Mouse (Mus musculus) brain, embryonic 14.5 days (tissue): ENCODE data around the gene Pxmp4. TPM values are rescaled to one million over a fixed set of nuclear protein-coding genes. Genes with fewer than 3 reads are reported as not detected.

Experiments
- DNase-seq: peaks from one replicate; pipeline ENCODE4 v3.0.0-alpha.2; 2011; ENCODE audit warnings: low read depth
- CTCF ChIP-seq: fragments of 200-500 bp; IDR thresholded peaks from 2 replicates; pipeline ENCODE4 v1.5.1; 2012; ENCODE audit warnings: inconsistent platforms, mild to moderate bottlenecking, moderate library complexity, borderline replicate concordance; ENCODE audit not compliant: insufficient read depth, insufficient read length; ENCODE audit errors: extremely low read depth
- POLR2A ChIP-seq: fragments of 200-500 bp; IDR thresholded peaks from 2 replicates; pipeline ENCODE4 v1.6.1; 2012; ENCODE audit warnings: mild to moderate bottlenecking, inconsistent platforms, borderline replicate concordance; ENCODE audit not compliant: poor library complexity, insufficient read depth, insufficient read length, severe bottlenecking; ENCODE audit errors: extremely low read depth
- polyA plus RNA-seq: library from polyadenylated mRNA; depleted of rRNA; stranded (reverse); fragments of >200 nt; gene quantifications from 2 replicates; pipeline ENCODE4 v1.2.3, GENCODE M21; 2012

Pxmp4 gene
- polyA plus RNA-seq, 1 experiment = 11.4 TPM

DNA sequence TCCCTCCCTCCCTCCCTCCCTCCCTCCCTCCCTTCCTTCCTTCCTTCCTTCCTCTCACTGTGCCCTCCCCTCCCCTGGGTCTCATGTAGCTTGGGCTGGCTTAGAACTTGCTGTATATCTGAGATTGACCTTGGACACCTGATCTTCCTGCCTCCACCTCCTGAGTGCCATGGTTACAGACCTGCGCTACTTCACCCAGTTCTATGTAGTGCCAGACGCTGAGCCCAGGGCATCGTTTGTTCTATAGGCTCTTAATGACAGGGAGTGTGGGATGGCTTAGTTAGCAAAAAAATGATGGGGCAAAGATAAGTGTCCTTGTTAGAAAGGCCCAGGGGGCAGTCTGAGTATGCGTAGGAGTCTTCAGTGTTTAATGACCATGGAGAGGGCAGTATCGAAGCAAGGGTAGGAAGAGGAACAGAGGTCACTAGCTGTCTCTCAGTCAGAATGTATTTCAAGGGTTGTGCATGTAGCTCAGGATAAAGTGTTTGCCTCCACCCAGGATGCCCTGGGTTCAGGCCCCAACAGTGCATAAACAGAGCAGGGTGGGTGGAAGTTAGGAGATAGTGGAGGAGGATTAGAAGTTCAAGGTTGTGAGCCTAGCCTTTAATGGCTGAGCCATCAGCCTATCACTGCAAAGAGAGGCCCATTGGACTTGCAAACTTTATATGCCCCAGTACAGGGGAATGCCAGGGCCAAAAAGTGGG, 29.7 kb upstream of the Pxmp4 start:
- TF ChIP-seq POLR2A (no peak), CTCF (no peak)
- no peak for DNase-seq

DNA sequence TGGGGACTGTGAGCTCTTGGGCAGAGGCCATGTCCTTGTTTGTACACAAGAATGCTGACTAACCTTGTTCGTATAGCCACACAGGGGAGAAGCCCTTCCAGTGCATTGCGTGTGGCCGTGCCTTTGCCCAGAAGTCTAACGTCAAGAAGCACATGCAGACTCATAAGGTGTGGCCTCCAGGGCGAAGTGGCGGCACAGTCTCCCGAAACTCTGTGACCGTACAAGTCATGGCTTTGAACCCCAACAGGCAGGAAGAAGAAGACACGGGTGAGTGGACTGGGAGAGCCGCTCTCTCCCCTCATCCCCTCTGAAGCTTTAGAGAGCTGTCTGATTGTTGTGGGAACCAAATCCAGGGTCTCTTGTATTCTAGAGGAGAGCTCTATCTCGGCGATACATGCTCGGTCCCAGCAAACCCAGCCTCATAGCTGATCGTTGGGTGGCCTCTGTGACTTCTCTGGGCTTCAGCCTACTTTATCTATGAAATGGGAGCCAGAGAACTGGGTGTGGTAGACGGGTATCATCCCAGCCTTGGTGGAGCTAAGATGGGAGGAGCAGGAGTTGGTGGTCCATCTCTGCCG, 28.8 kb upstream of the Pxmp4 start:
- no peak for DNase-seq
- TF ChIP-seq POLR2A (no peak), CTCF (no peak)

DNA sequence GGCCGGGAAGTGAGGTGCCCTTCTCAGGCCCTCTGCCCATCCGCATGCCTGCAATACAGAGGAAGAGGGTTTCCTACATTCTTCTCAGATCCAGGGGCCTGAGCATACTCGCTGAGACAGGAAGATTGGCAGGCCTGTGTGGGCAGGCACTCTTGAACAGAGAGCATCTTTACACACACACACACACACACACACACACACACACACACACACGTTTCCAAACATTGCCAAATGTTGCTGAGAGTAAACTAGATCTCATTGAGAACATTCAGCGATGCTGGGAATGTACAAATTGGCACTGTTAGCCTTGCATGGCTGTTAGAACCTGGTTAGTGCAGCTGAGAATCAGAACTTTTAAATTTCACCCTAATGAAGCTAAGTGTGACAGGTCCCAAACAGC, 27.0 kb upstream of the Pxmp4 start:
- no peak for TF ChIP-seq CTCF
- TF ChIP-seq POLR2A = no peak
- DNase-seq = no peak

DNA sequence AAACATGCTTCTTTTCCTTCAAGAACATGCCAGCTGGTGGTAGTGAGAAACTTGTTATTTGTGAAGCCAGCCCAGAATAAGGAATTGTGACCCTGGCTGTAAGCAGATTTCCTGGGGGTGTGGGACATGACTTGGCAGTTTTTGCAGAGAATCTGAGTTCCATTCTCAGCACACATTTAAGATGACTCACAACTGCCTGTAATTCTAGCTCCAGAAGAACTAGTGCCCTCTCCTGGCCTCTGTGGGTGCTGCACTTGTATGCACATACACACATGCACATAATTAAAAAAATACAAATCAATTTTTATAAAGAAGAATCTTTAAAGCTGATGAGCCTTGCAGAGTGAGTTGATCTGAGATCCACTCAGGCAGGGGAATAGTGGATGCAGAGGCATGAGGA, 20.6 kb upstream of the Pxmp4 start:
- peak; percentile 19; the same call in 1 of the 2 replicates for TF ChIP-seq CTCF
- TF ChIP-seq POLR2A = no peak

DNA sequence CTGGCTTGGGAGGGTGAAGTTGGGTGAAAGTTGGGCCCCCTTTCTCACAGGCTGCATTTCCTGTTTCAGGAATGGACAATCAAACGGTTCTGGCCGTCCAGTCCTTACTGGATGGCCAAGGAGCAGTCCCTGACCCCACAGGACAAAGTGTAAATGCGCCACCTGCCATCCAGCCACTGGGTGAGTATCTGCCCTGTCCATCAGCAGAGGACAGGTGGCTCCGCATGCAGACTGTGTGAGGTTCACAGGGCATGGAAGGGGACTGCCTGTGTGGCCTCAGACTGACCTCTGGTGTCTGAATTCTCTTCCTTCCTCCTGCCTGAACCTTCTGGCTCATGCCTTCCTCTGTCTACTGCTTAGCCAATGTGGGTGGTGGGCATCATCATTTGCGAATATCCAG, 18.2 kb upstream of the Pxmp4 start:
- TF ChIP-seq POLR2A = no peak
- TF ChIP-seq CTCF = no peak
- DNase-seq = no peak

More for the DNA sequence above, 20.6 kb upstream of the Pxmp4 start:
- DNase-seq = no peak

DNA sequence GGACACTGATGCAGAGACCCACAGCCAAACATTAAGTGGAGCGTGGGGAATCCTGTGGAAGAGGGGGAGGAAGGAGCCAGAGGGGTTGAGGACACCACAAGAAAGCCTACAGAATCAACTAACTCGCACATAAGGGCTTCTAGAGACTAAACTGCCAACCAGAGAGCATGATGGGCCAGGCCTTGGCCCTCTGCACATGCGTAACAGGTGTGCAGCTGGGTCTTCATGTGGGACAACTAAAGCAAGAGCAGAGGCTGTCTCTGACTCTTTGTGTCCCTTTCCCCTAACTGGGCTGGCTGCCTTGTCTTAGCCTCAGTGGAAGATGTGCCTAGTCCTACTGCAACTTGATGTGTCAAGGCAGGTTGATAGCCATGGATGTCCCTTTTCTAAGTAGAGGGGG, 13.6 kb upstream of the Pxmp4 start:
- TF ChIP-seq POLR2A (no peak), CTCF (no peak)
- DNase-seq = no peak

- TF ChIP-seq CTCF = no peak
- TF ChIP-seq POLR2A = no peak
- no peak for DNase-seq
Observed at GRCm38 (mm10) chr2:154615674-154616073, 12.2 kb upstream of the Pxmp4 start.

DNA sequence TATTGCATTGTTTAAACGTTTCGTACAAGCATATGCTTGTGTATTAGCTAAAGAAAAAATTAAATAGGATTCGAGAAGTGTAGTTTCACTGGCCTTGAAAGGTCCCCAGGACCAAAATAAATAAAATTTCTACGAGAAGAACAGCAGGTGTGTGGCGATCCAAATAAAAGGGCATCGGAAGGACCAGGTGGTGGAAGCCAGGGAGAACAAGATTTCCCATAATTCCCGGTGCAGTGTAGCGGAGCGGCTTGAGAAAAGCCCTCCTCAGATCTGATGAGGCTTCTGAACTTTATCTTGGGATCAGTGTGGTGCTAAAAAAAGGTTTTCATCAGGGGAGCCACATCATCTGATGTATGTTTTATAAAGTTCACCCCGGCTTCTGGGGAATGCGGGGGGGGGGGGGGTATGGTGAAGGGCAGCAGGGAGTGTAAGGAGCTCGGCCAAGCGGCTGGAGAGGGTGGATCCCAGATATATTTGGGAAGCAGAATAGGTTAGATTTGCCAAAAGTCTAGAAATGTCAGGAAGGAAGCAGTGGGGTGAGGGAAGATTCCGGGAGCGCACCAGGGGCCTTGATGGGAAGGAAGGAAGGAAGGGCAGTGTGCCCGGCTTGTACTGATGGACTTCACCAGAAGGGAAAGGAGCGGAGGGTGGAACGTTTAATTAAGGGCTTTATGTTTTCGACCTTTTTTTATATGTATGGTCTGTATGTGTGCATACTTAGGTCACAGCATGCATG, 11.5 kb upstream of the Pxmp4 start:
- TF ChIP-seq POLR2A (no peak), CTCF (no peak)
- peak; percentile 40 for DNase-seq

DNA sequence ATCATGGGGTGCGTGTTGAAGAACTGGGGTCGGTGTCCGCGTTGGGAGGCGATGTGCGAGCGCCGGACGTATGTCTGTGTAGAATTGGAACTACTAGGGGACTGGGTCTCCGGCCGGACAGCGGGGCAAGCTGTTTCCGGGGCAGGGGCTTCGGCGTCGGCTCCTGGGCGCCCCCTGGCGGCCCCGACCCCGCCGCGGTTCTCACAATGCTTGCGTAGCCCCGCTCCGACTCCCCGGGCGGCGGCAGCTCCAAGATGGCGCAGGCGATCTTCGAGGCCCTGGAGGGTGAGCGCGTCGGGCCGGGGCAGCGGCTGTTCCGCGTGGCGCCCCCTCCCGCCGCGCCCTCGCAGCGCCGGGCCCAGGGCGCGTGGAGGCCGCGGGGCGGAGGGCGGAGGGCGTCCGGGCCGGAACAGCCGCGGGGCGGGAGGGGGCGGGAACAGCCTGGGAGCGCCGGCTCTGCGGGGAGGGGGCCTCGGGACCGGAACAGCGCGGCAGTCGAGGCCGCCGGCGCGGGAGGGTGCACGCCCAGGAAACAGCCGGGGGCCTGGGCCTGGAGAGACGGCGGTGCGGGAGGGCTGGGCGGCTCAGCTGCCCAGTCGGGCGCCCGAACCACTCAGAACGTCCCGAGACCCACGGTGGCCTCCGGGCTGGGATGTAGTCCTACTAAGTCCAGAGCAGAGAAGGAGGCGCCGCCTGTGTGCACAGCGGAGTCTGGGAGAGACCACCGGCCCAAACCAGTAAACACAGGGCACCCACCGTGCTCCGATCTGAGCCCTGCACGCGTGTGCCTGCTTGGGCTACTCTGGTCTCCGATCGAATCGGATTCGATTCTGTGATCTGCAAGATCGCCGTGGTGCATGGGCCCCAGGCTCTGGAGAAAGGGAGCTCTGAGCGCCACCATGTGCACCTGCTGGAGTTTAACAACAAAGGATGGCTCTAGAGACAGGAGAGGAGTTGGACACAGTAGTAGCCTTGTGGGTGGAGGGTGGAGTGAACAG, 9.9 kb upstream of the Pxmp4 start, which contains the start of the genes Zfp341 and 4930519P11Rik:
Zfp341 (plus strand) TSS at position 180 of the 998 bp plus-strand sequence.
4930519P11Rik (minus strand) TSS at position 320 of the 998 bp plus-strand sequence.
- TF ChIP-seq CTCF (peak; percentile 81), POLR2A (peak; percentile 93)
- peak; percentile 97 for DNase-seq

DNA sequence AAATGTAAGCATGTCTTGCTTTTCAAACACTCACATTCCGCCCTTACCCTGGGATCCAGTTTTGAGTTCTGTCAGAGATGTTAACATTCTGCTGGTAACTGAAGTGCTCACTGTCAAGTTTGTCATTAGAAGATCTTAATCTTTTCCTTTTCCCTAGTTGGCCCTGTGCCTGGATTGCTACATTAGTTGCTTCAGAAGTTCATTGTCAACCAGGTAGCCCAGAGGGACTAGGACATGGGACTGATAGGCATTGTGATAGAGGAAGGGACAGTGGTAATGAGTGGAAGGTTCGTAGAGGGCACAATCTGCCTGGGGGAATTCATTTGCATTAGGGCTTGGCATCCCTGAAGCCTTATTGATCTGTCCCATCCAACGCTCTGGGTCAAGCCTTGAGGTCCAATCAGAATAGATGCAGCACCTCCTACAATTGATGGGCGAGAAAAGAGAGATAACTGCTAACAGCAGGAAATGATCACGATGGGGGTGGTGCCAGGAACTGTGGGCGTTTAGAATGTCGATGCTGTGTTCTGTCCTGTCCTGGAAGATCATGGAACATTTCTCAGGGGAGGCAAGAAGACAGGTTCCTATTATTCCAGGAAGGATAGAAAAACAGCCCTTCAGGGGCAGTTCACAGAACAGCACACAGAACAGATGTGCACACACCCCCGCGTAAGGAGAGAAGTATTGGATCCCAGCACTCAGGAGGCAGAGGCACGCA, 5.7 kb upstream of the Pxmp4 start:
- DNase-seq = no peak
- TF ChIP-seq POLR2A (no peak), CTCF (no peak)

GRCm38 (mm10) chr2:154606965-154607364, 3.5 kb upstream of the Pxmp4 start:
- no peak for TF ChIP-seq CTCF
- no peak for TF ChIP-seq POLR2A
- no peak for DNase-seq

- no peak for TF ChIP-seq POLR2A
- TF ChIP-seq CTCF = no peak
- DNase-seq = no peak
Observed at GRCm38 (mm10) chr2:154604156-154604555, 648 bp upstream of the Pxmp4 start.
